Mouse (Mus musculus) liver, adult (tissue): ENCODE data around the gene Ddx47.
A peak's percentile ranks its signal among the peaks of the same experiment; 100 is the strongest.

Experiments
- GATA4 ChIP-seq: IDR thresholded peaks from 2 replicates; pipeline ENCODE4 v1.6.1; 2014; ENCODE audit warnings: mild to moderate bottlenecking, low read length; ENCODE audit not compliant: insufficient replicate concordance

Gene Ddx47

DNA sequence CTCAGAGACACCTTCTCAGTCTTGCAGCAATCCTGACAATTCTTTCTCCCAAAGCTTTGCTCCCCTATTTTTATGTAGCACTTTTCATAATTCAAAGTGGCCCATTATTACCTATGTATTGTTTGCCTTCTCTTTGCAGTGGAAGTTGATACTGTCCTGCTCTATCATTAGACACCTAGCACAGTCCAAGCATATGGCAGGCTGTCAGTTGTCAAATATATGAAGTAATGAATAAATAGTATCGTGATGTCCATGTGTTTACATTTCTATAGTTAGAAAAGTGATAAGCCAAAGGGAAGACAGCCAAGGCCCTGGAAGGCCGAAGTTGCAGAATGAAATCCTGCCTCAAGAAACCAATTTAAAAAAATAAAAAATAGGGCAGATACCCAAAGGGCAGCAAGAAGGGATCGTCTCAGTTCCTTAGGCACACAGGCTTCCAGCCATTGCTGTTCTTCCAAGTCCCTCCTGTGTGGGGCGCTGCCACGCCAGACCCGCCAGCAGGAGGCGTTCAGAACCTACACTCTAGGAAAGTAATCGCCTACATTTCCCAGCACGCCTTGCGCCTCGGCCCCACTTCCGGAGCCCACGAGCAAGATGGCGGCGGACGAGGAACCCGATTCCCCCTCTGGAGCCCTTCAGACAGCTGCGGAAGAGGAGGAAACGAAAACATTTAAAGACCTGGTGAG, at the start of gene Ddx47:
TSS of gene Ddx47 (plus strand) at position 565 of the 686 bp plus-strand sequence.
- TF ChIP-seq GATA4 = peak; percentile 53; the same call in 1 of the 2 replicates

GRCm38 (mm10) chr6:134961858-134962517, 49.4 kb upstream of the Ddx47 start:
- peak; percentile 51; the same call in 1 of the 2 replicates for TF ChIP-seq GATA4

- no peak for TF ChIP-seq GATA4
Measured at GRCm38 (mm10) chr6:134962518-134962893, 48.9 kb upstream of the Ddx47 start.

DNA sequence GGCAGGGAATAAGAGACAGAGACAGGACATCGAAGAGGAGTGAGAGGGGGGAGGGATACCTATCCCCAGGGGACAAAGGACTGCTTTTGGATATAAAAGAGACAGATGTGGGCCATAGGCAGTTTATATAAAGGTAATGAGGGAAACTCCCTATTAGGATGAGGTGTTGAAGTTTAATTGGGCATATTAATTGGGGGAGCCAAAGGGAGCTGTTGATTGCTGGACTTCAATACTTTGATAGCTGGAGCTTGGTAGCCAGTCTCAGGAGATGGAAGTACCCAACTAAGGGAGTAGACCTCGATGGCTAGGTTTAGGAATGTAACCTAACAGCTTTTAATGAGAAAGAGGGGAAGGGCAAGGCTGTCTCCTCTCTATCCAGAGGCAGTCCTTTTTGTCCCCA, 47.5 kb upstream of the Ddx47 start:
- no peak for TF ChIP-seq GATA4

- TF ChIP-seq GATA4 = no peak
Measured at GRCm38 (mm10) chr6:134966681-134967080, 44.7 kb upstream of the Ddx47 start.

GRCm38 (mm10) chr6:134968326-134968725, 43.1 kb upstream of the Ddx47 start:
- no peak for TF ChIP-seq GATA4

DNA sequence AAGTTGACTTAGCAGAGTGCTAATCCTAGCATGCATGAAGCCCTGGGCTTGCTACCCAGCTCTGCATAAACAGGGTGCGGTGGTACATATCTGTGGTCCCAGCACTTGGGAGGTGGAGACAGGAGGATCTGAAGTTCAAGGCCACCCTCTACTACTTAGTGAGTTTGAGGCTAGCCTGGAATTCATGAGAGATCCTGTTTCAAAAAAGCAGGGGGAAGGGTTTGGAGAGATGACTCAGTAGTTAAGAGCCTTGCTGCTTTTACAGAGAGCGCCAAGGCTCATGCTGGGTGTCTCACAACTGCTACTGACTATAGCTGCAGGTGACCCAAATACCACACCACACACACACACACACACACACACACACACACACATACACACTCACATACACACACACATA, 41.9 kb upstream of the Ddx47 start:
- TF ChIP-seq GATA4 = no peak

- TF ChIP-seq GATA4 = no peak
Measured at GRCm38 (mm10) chr6:134972096-134972495, 39.3 kb upstream of the Ddx47 start.

- no peak for TF ChIP-seq GATA4
Measured at GRCm38 (mm10) chr6:134976628-134977027, 34.8 kb upstream of the Ddx47 start.

DNA sequence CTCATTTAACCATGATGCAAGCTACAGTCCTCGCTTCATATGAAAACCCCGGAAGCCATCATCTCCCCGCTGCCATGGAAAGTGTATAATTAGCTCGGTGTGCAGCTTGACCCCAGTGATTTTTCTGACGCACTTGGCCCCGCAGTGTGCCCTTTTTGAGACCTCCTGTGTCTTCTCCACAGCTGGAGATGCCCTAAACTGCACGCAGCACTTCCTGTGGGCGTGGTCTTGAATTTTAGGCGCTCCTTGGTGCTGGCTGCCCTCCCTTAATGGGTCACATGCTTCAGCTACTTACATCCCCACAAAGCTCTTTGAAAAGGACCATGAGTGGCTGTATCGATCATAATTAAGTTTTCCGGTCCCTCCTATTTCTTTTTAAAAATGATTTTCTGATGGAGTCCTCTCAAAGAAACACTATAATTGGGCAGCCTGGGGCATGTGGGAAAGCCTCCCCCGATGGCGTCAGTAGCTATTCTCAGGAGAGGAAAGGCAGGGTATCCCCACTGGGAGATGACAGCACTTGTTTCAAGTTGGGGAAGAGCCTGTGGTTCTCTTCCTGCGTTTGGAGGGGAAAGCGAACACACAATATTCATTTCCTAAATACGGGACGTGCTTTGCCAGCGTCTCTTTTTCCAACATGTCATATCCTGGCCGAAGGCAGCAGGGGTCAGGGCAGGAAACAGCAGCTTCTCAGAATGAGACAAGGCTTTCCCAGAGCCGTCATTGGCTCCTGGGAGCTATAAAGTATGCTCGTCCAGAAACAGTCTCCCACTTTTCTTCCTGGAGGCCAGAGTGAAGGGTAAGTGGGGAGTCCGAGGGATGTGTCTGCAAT, 30.0 kb upstream of the Ddx47 start, which contains the start of gene Apold1:
TSS of gene Apold1 (plus strand) at position 488 of the 832 bp plus-strand sequence.
- TF ChIP-seq GATA4 = no peak

- peak; percentile 21; the same call in 1 of the 2 replicates for TF ChIP-seq GATA4
Measured at GRCm38 (mm10) chr6:134983529-134984370, 27.7 kb upstream of the Ddx47 start.

DNA sequence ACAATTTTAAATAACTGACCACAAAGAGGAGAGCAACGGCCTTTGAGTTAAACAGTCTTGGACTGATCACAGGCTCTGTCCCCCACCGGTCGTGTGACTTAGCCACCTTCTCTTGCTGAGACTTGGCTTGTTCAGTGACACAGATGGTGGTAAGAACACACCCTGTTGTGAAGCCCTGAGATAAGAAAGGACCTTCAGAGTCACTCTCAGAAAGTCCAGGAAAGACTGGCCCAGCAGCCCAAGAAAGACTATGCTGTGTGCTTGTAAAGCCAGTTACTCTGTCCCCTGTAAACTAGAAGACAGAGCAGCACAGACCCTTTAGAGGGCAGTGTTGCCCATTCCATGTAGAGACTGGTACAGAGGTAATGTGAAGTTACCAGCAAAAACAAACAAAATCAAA, 26.7 kb upstream of the Ddx47 start:
- TF ChIP-seq GATA4 = no peak

DNA sequence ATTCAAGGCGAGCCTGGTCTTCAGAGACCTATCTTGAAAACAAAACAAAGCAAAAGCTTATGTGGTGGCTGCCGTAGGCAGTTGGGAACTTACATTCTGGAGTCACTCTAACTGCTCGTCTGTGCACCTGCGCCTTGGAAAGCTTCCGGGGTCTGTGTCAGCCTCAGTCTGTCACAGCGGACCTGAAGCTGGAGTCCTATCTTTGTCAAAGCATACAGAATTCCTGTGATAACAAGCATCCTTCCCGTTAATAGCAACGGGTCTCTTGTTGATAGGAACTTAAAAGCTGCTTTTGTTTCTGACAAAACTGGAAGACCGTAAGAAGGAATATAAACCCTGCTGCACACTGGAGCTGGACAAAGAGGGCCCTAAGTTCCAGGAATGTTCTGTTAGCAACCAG, 23.0 kb upstream of the Ddx47 start:
- no peak for TF ChIP-seq GATA4

DNA sequence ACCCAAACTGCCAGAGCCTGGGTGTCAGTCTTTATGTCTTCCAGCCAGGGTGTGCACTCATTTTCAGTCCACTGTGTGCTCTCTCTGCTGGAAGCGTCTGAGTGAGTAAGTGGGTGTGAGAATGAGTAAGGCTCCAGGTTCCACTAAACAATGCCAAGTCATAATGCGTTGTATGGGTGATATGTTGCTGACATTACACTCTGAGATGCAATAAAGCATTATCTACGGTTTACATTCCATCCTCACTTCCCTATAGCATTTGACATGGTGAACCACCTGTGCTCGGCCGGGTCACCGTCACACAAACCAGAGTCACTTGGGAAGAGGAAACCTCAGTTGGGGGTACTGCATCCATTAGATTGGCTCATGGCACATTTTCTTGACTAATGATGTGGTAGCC, 20.7 kb upstream of the Ddx47 start:
- no peak for TF ChIP-seq GATA4
